Mouse (Mus musculus) myocyte (in vitro differentiated cells): ENCODE results near the gene Zfp266.

Source experiments
- POLR2A ChIP-seq: IDR thresholded peaks from one replicate; pipeline ENCODE4 v1.6.1; 2011; ENCODE audit warnings: low read depth, mild to moderate bottlenecking, control low read depth, moderate library complexity; ENCODE audit not compliant: insufficient read length
- TCF12 ChIP-seq: IDR thresholded peaks from one replicate; pipeline ENCODE4 v1.6.1; 2011; ENCODE audit warnings: mild to moderate bottlenecking, control low read depth; ENCODE audit not compliant: poor library complexity, insufficient read depth, severe bottlenecking

DNA sequence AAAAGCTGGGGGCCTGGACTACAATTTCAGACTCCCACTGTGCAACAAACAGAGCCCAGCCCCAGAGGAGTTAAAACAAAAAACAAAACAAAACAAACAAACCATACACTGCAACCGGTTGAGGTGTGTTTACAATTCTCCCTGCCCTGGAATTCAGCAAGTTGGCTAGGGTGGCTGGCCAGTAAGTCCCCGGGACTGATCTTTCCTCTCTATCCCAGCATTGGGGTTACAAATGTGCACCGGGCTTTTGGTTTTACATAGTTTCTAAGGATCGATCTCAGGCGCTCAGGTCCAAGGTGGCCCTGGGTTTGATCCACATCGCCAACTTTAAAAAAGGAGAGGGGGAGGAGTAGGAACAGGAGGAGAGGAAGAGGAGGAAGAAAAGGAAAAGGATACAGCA is 22.3 kb upstream of the Zfp266 start:
- TF ChIP-seq POLR2A: no peak
- no peak for TF ChIP-seq TCF12
